Mouse (Mus musculus): ENCODE results near the gene Fam49a. TPM values are rescaled to one million over a fixed set of nuclear protein-coding genes. Genes with fewer than 3 reads are reported as not detected.

Gene Fam49a
- total and polyA plus RNA-seq, 3 experiments = 0.11 to 0.45 TPM; not detected in 1

DNA sequence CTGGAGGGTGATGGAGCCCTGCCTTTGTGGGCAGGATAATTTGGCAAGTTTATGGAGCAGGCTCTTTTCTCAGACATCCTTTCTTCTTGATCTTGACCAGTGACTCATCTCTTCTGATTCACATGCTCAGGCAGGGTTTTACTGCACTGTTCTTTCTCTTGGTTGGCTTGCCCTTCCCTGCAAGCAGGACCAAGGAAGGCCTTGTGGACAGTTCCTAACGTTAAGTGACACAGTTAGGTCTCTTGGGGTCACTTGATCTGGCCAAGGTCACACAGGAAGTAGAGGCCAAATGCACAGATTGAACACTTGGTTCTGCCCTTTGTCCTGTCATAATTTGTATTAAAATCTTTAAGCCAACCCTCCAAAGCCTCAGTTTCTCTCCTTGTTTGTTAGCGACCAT, 158.5 kb downstream of the Fam49a start:
- TF ChIP-seq TAL1 (conservative IDR thresholded peaks at IDR 0.05; ENCODE audit: low read depth, low read length) = no peak
- TF ChIP-seq GATA1 (IDR thresholded peaks at IDR 0.05; ENCODE audit: borderline replicate concordance, low read length) = no peak
- no peak for TF ChIP-seq POLR2AphosphoS5 (IDR thresholded peaks at IDR 0.05; ENCODE audit: insufficient replicate concordance, low read depth, low read length)
- TF ChIP-seq CTCF (IDR thresholded peaks at IDR 0.05; ENCODE audit: low read depth, low read length) = no peak
- no peak for TF ChIP-seq GATA2 (IDR thresholded peaks at IDR 0.05; ENCODE audit: borderline replicate concordance, low read depth, low read length)
- Histone ChIP-seq H3K36me3 (replicated peaks) (no peaks in the 10 kb centered on the region), H3K4me3 (ENCODE audit: low read depth, low read length) (no peak overlapping the region), H3K9me3 (replicated peaks) (peaks cover 8% of the 10 kb centered on the region), H3K27me3 (ENCODE audit: insufficient read depth, low read length) (no peaks in the 10 kb centered on the region), H3K4me1 (ENCODE audit: insufficient read depth, low read depth, low read length) (no peaks in the 10 kb centered on the region)
- ATAC-seq (ENCODE audit: extremely low read depth, insufficient number of reproducible peaks, low FRiP score, poor library complexity, severe bottlenecking) (no peak), DNase-seq (ENCODE audit: low spot score) (no peak)

DNA sequence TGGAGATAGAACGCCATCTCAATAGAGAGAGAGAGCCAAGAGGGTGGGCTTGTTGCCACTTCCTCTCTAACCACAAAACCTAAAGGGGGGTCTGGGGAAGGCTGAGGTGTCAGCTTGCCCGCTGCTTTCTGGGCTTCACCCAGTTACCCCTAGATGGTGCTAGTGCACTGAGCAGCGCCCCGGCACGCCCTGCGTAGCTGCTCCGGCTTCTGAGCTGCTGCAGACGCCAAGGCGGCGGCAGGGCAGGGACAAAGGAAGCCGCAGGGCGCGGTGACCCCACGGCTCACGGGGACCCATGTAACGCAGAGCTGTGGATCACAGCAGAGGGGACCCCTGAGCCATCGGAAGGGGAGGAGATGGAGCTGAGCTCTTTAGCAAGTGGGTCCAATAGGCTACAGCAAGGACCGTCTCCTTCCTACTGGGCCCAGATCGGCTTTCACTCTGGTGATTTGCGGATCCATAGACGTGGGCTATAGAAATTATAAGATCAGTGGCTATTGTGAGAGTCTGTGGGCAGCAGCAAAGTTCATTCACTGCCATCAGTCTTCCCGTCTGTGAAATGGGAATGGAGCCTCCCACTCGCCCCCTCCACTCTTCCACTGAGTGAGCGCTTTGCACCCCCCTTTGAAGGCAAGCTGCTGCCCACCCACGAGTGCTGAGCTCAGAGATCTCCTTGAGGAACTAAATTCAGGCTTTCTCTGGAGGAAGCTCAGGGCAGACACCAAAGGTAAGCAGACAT, 159.1 kb downstream of the Fam49a start:
- DNase-seq (ENCODE audit: low spot score) = no peak
- ATAC-seq (ENCODE audit: extremely low read depth, insufficient number of reproducible peaks, low FRiP score, poor library complexity, severe bottlenecking) = no peak
- no peak overlapping the region for H3K4me3 ChIP-seq (ENCODE audit: low read depth, low read length)
- no peaks in the 10 kb centered on the region for H3K36me3 ChIP-seq (replicated peaks)
- no peaks in the 10 kb centered on the region for H3K27me3 ChIP-seq (ENCODE audit: insufficient read depth, low read length)
- TF ChIP-seq CTCF (IDR thresholded peaks at IDR 0.05; ENCODE audit: low read depth, low read length) (no peak), GATA1 (IDR thresholded peaks at IDR 0.05; ENCODE audit: borderline replicate concordance, low read length) (no peak), TAL1 (conservative IDR thresholded peaks at IDR 0.05; ENCODE audit: low read depth, low read length) (no peak), GATA2 (IDR thresholded peaks at IDR 0.05; ENCODE audit: borderline replicate concordance, low read depth, low read length) (no peak), POLR2AphosphoS5 (IDR thresholded peaks at IDR 0.05; ENCODE audit: insufficient replicate concordance, low read depth, low read length) (no peak)
- H3K9me3 ChIP-seq (replicated peaks) = peaks cover 8% of the 10 kb centered on the region
- no peaks in the 10 kb centered on the region for H3K4me1 ChIP-seq (ENCODE audit: insufficient read depth, low read depth, low read length)

DNA sequence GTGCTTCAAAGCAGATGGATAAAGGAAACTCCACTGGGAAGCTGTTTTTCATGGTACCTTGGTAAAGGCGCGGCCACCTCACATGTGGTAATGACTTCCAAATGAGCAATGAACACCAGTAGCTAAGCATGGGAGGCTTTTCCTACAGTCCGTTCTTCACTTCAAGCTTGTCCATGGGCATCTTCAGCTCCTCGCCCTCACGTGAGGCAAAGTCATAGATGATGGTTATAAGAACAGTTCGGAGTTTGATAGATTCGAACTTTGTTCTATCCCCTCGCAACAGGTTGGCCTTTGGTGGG, 159.6 kb downstream of the Fam49a start:
- Histone ChIP-seq H3K27me3 (ENCODE audit: insufficient read depth, low read length) (no peaks in the 10 kb centered on the region), H3K36me3 (replicated peaks) (no peaks in the 10 kb centered on the region), H3K4me3 (ENCODE audit: low read depth, low read length) (no peak overlapping the region), H3K9me3 (replicated peaks) (peaks cover 8% of the 10 kb centered on the region), H3K4me1 (ENCODE audit: insufficient read depth, low read depth, low read length) (no peaks in the 10 kb centered on the region)
- TF ChIP-seq TAL1 (conservative IDR thresholded peaks at IDR 0.05; ENCODE audit: low read depth, low read length) (no peak), POLR2AphosphoS5 (IDR thresholded peaks at IDR 0.05; ENCODE audit: insufficient replicate concordance, low read depth, low read length) (no peak), GATA1 (IDR thresholded peaks at IDR 0.05; ENCODE audit: borderline replicate concordance, low read length) (no peak), CTCF (IDR thresholded peaks at IDR 0.05; ENCODE audit: low read depth, low read length) (no peak), GATA2 (IDR thresholded peaks at IDR 0.05; ENCODE audit: borderline replicate concordance, low read depth, low read length) (no peak)
- ATAC-seq (ENCODE audit: extremely low read depth, insufficient number of reproducible peaks, low FRiP score, poor library complexity, severe bottlenecking) (no peak), DNase-seq (ENCODE audit: low spot score) (no peak)

DNA sequence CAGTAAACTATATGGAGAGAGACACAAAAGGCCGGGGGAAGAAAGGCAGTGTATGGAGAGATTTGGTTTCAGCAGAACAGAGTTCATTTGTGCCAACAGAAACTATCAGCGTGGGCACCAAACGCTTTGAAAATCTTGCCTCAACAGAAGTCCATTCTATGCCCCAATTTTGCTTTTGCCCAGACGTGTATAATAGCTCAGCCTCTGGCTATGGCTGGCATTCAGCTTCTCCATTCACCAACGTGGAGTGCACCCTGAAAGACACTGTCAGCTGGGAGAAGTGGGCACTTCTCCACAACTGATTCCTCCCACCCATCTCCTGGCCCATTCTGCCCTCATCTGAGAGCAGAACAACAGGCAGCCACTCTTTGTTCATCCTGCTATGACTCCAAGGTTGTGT, 163.2 kb downstream of the Fam49a start:
- no peak for TF ChIP-seq TAL1 (conservative IDR thresholded peaks at IDR 0.05; ENCODE audit: low read depth, low read length)
- no peak for TF ChIP-seq CTCF (IDR thresholded peaks at IDR 0.05; ENCODE audit: low read depth, low read length)
- TF ChIP-seq GATA1 (IDR thresholded peaks at IDR 0.05; ENCODE audit: borderline replicate concordance, low read length) = no peak
- Histone ChIP-seq H3K27me3 (ENCODE audit: insufficient read depth, low read length) (no peaks in the 10 kb centered on the region), H3K36me3 (replicated peaks) (no peaks in the 10 kb centered on the region), H3K9me3 (replicated peaks) (peaks cover 8% of the 10 kb centered on the region), H3K4me3 (ENCODE audit: low read depth, low read length) (no peak overlapping the region), H3K4me1 (ENCODE audit: insufficient read depth, low read depth, low read length) (no peaks in the 10 kb centered on the region)
- ATAC-seq (ENCODE audit: extremely low read depth, insufficient number of reproducible peaks, low FRiP score, poor library complexity, severe bottlenecking) (no peak), DNase-seq (ENCODE audit: low spot score) (no peak)

DNA sequence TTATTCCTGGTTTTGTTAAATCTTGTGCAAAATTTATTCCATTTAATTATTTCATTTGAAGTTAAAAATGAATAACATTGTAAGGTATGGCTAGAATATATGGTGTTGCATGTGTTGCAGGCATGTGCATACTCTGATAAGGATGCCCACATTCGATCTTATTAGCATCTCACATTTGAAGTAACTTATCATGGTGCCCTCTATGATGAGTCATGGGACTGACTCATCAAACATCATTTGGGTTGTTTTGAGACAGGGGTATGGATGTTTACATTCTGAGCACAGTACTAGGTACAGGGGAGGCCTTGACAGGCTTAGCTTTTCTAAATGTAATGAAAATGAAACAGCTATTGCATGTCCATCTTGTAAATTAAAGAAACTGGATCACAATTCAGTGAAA, 165.3 kb downstream of the Fam49a start:
- H3K4me1 ChIP-seq (ENCODE audit: insufficient read depth, low read depth, low read length) = no peaks in the 10 kb centered on the region
- ATAC-seq (ENCODE audit: extremely low read depth, insufficient number of reproducible peaks, low FRiP score, poor library complexity, severe bottlenecking) = no peak
- H3K36me3 ChIP-seq (replicated peaks) = no peaks in the 10 kb centered on the region

DNA sequence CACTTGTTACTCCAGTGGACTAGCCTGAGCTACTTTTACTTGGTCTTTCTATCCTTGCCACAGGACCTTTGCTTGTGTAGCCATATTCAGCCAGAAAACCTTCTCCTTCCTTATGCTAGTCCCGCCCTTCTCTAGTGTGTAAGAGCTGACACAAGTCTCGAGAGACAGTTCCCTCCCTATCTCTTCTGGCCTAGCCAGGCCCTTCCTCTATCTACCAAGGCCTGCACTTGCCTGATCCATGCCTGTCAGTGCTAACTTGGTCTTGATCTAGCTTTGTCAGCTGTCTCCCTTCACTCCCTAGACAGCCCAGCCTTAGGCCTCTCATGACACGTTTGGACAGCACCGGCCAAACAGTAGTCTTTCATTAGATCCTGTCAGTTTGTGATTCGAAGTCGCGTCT, 166.9 kb downstream of the Fam49a start:
- DNase-seq (ENCODE audit: low spot score) = no peak
- Histone ChIP-seq H3K4me1 (ENCODE audit: insufficient read depth, low read depth, low read length) (no peaks in the 10 kb centered on the region), H3K4me3 (ENCODE audit: low read depth, low read length) (no peak overlapping the region), H3K27me3 (ENCODE audit: insufficient read depth, low read length) (no peaks in the 10 kb centered on the region), H3K36me3 (replicated peaks) (no peaks in the 10 kb centered on the region), H3K9me3 (replicated peaks) (0 out of 2 replicates have a peak, but pooled peaks cover 2% of the 10 kb centered on the region)
- TF ChIP-seq GATA1 (IDR thresholded peaks at IDR 0.05; ENCODE audit: borderline replicate concordance, low read length) = no peak
- TF ChIP-seq POLR2AphosphoS5 (IDR thresholded peaks at IDR 0.05; ENCODE audit: insufficient replicate concordance, low read depth, low read length) = no peak
- TF ChIP-seq CTCF (IDR thresholded peaks at IDR 0.05; ENCODE audit: low read depth, low read length) = no peak
- ATAC-seq (ENCODE audit: extremely low read depth, insufficient number of reproducible peaks, low FRiP score, poor library complexity, severe bottlenecking) = no peak

More for the DNA sequence above, 165.3 kb downstream of the Fam49a start:
- H3K4me3 ChIP-seq (ENCODE audit: low read depth, low read length) = no peak overlapping the region
- H3K9me3 ChIP-seq (replicated peaks) = 0 out of 2 replicates have a peak, but pooled peaks cover 2% of the 10 kb centered on the region
- DNase-seq (ENCODE audit: low spot score) = no peak
- TF ChIP-seq GATA1 (IDR thresholded peaks at IDR 0.05; ENCODE audit: borderline replicate concordance, low read length) (no peak), GATA2 (IDR thresholded peaks at IDR 0.05; ENCODE audit: borderline replicate concordance, low read depth, low read length) (no peak), CTCF (IDR thresholded peaks at IDR 0.05; ENCODE audit: low read depth, low read length) (no peak), POLR2AphosphoS5 (IDR thresholded peaks at IDR 0.05; ENCODE audit: insufficient replicate concordance, low read depth, low read length) (no peak), TAL1 (conservative IDR thresholded peaks at IDR 0.05; ENCODE audit: low read depth, low read length) (no peak)
- no peaks in the 10 kb centered on the region for H3K27me3 ChIP-seq (ENCODE audit: insufficient read depth, low read length)

Data from G1E (cell line).